Mouse (Mus musculus) intestine, embryonic 14.5 days (tissue): ENCODE data around the gene Tnk1. TPM values are rescaled to one million over a fixed set of nuclear protein-coding genes. Genes with fewer than 3 reads are reported as not detected.

Experiments
- ATAC-seq: fragments of 200-750 bp; cut with Nextera tagmentation; replicated peaks from 2 replicates; pipeline ENCODE4 v1.8.0; 2017; ENCODE audit warnings: low read depth, moderate number of reproducible peaks, moderate TSS enrichment, moderate library complexity; ENCODE audit not compliant: low FRiP score, low TSS enrichment
- DNase-seq: peaks from one replicate; pipeline ENCODE4 v3.0.0-alpha.2; 2018; ENCODE audit warnings: low spot score
- H3K27ac ChIP-seq: fragments of 300-500 bp; sonication (generic); 2 replicates; pipeline ENCODE4 v1.5.1; 2014; ENCODE audit warnings: low read depth, mild to moderate bottlenecking, control low read depth
- H3K27me3 ChIP-seq: fragments of 300-500 bp; sonication (generic); replicated peaks from 2 replicates; pipeline ENCODE4 v1.6.1; 2014; ENCODE audit warnings: low read length, control low read depth; ENCODE audit not compliant: control insufficient read depth, insufficient read depth
- H3K36me3 ChIP-seq: fragments of 300-500 bp; sonication (generic); 2 replicates; pipeline ENCODE4 v1.6.1; 2014; ENCODE audit warnings: low read length, control low read depth; ENCODE audit not compliant: control insufficient read depth, insufficient read depth
- H3K4me1 ChIP-seq: fragments of 300-500 bp; sonication (generic); replicated peaks from 2 replicates; pipeline ENCODE4 v1.6.1; 2014; ENCODE audit warnings: low read length, control low read depth, mixed read lengths; ENCODE audit not compliant: control insufficient read depth, insufficient read depth
- H3K4me2 ChIP-seq: fragments of 300-500 bp; sonication (generic); 2 replicates; pipeline ENCODE4 v1.6.1; 2014; ENCODE audit warnings: low read length
- H3K4me3 ChIP-seq: fragments of 300-500 bp; sonication (generic); 2 replicates; pipeline ENCODE4 v1.5.1; 2014; ENCODE audit warnings: low read depth, low read length, control low read depth, mixed read lengths
- H3K9ac ChIP-seq: fragments of 300-500 bp; sonication (generic); 2 replicates; pipeline ENCODE4 v1.6.1; 2014; ENCODE audit warnings: mild to moderate bottlenecking, low read length
- H3K9me3 ChIP-seq: fragments of 300-500 bp; sonication (generic); 2 replicates; pipeline ENCODE4 v1.6.1; 2016; ENCODE audit warnings: low read length, control low read depth; ENCODE audit not compliant: control insufficient read depth
- WGBS: fragments of 180-500 bp; shearing (Covaris S2); extraction: QIAGEN DNeasy Blood & Tissue Kit; methylation state at CpG from one replicate; pipeline ENCODE4 v1.1.7; 2014; 5-methylcytosine and 5-hydroxymethylcytosine counted together
- polyA plus RNA-seq: library from polyadenylated mRNA; unstranded; fragments of >200 nt; fragmentation: Nextera tagmentation; extraction: Ambion mirVana; gene quantifications from 2 replicates; pipeline ENCODE4 v1.2.1, GENCODE M21; 2014

The Tnk1 gene
- polyA plus RNA-seq = 10.3 and 12.2 TPM in 2 replicates

DNA sequence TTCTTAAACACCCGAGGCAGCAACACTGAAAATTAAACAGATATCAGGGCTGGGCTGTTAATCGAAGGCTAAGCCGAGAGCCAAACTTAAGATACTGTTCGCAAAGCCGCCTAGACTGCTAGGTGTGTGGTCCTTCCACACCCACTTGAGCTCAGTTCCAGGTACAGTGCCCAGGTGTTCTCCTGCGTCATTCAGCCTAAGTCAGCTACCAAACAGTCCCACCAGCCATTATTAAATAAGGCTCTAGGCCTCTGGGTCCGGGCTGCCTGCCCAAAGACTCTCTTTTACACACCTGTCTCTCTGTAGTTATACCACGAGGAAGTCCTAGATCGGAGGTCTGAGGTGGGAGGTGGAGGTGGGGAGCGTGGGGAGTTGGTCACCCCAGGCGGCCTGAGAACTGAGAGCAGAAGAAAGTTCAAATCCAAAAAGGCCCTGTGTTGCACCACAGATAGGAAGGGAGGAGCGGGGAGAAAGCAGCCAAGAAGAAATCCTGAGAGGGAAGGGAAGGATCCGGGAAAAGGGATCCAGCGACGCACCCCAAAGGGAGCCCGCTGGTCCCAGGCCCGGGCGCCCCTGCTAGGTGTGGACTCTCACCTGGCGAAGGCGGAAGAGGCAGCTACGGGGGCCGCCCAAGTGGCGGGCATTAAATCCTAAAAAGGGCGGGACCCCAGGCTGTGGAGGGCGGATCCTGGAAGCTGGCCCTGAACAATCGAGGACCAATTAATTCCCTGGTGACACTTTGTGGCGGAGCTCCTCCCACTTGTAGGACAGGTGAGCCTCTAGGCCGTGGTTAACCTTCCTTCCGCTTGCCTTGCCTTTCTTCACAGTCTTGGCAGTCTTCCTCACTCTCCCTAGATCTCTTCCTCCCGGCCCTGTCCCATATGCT lies at the start of gene Tnk1:
TSS of gene Tnk1 (minus strand) at position 618 of the 886 bp plus-strand sequence.
- peak; percentile 76 for ATAC-seq
- WGBS = 14% methylated on average over 30 of the region's 30 CpGs
- peaks cover 13% of the 10 kb centered on the region for H3K27me3 ChIP-seq
- H3K4me1 ChIP-seq = no peaks in the 10 kb centered on the region
- no peaks in the 10 kb centered on the region for H3K9me3 ChIP-seq
- H3K9ac ChIP-seq = peak within 1 kb of the TSS; percentile 27
- H3K4me3 ChIP-seq = peak within 1 kb of the TSS; percentile 20
- peak within 1 kb of the TSS; percentile 43 for H3K4me2 ChIP-seq
- DNase-seq = peak; percentile 75
- H3K36me3 ChIP-seq = no peaks in the 10 kb centered on the region
- H3K27ac ChIP-seq = peak within 1 kb of the TSS; percentile 9; the same call in 1 of the 2 replicates

DNA sequence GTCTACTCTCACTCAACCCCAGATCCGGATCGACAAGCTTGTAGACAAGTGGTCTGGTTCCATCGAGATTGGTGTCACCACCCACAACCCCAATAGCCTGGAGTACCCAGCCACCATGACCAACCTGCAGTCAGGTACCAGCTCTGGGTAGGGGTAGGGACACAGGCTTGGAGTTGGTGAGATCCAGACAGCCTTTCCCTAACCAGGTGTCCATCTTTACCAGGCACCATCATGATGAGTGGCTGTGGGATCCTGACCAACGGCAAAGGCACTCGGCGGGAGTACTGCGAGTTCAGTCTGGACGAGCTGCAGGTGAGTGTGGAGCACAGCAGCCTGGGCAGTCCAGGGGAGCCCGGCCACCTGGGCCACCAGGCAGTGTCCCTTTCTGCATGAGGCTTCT lies 45.8 kb upstream of the Tnk1 start:
- no peaks in the 10 kb centered on the region for H3K27me3 ChIP-seq
- H3K9me3 ChIP-seq = no peaks in the 10 kb centered on the region
- DNase-seq = no peak
- H3K4me2 ChIP-seq = no peak overlapping the region
- peaks cover 62% of the 10 kb centered on the region for H3K36me3 ChIP-seq
- H3K27ac ChIP-seq = no peak overlapping the region
- H3K4me3 ChIP-seq = no peak overlapping the region
- peaks cover 19% of the 10 kb centered on the region for H3K4me1 ChIP-seq
- no peak overlapping the region for H3K9ac ChIP-seq
- WGBS = 96% methylated on average over 9 of the region's 9 CpGs
- ATAC-seq = no peak

DNA sequence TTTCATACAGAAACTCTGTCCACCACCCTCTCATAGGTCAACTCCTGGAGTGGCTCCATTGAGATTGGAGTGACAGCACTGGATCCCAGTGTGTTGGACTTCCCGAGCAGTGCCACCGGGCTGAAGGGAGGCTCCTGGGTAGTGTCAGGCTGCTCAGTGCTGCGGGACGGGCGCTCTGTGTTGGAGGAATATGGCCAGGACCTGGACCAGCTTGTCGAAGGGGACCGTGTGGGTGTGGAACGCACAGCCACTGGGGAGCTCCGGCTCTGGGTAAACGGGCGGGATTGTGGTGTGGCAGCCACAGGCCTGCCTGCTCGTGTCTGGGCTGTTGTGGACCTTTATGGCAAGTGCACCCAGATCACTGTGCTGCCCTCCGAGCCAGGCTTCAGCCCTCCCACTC lies 44.4 kb upstream of the Tnk1 start:
- peaks cover 49% of the 10 kb centered on the region for H3K36me3 ChIP-seq
- DNase-seq (no peak), ATAC-seq (no peak)
- H3K9ac ChIP-seq = peak overlapping the region; percentile 92; the same call in 1 of the 2 replicates
- no peaks in the 10 kb centered on the region for H3K27me3 ChIP-seq
- peak overlapping the region; percentile 70 for H3K4me3 ChIP-seq
- 85% methylated on average over 13 of the region's 13 CpGs for WGBS
- peaks cover 23% of the 10 kb centered on the region for H3K4me1 ChIP-seq
- H3K9me3 ChIP-seq = no peaks in the 10 kb centered on the region
- H3K27ac ChIP-seq = no peak overlapping the region
- peak overlapping the region; percentile 76 for H3K4me2 ChIP-seq

DNA sequence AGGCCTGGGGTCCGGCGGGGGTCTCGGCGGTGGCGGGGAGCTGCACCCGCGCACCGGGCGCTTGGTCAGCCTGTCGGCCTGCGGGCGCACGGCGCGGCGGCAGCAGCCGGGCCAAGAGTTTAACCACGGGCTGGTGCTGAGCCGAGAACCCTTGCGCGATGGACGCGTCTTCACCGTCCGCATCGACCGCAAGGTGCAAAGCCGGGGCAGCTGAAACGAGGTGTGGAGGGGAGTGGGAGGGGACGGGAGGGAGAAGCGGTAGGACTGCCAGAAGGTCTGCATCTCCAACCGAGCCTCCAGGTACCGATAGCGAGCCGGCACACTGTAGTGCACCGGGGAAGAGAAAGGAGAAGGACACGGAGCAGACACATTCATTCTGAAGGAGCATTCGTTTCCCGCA lies 43.5 kb upstream of the Tnk1 start:
- Histone ChIP-seq H3K27me3 (no peaks in the 10 kb centered on the region), H3K36me3 (peaks cover 39% of the 10 kb centered on the region), H3K4me2 (peak overlapping the region; percentile 76), H3K27ac (peak overlapping the region; percentile 98), H3K9ac (peak overlapping the region; percentile 92), H3K9me3 (no peaks in the 10 kb centered on the region), H3K4me1 (peaks cover 23% of the 10 kb centered on the region), H3K4me3 (peak overlapping the region; percentile 70)
- ATAC-seq = peak; percentile 2; the same call in 1 of the 2 replicates
- WGBS = under 1% methylated on average over 39 of the region's 39 CpGs
- DNase-seq = no peak

DNA sequence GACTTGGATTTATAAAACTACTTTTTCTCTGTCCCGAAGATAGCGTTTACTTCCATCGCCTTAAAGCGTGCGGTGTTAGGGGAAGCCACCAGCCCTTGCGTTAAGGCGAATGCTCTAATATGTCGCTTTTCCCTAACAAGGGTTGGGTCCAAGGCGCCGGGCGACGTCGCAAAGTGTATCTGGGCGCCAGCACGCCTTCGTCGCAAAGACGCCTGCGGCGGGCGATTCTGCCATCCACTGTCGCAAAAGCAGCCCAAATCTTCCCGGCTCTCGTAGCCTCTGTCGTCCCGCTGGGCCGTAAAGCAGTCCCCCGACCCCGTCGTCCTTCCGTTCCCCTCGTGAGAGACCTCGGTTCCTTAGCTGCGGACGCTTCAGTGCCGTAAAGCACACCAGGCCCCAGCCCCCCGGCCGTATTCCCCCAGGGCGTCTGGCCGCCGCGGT lies 42.9 kb upstream of the Tnk1 start:
- H3K36me3 ChIP-seq = peaks cover 34% of the 10 kb centered on the region
- peaks cover 23% of the 10 kb centered on the region for H3K4me1 ChIP-seq
- H3K27me3 ChIP-seq = no peaks in the 10 kb centered on the region
- peak overlapping the region; percentile 76 for H3K4me2 ChIP-seq
- H3K27ac ChIP-seq = peak overlapping the region; percentile 98
- peak; percentile 85 for ATAC-seq
- peak overlapping the region; percentile 92 for H3K9ac ChIP-seq
- H3K4me3 ChIP-seq = peak overlapping the region; percentile 70
- under 1% methylated on average over 42 of the region's 42 CpGs for WGBS
- no peak for DNase-seq
- H3K9me3 ChIP-seq = no peaks in the 10 kb centered on the region

DNA sequence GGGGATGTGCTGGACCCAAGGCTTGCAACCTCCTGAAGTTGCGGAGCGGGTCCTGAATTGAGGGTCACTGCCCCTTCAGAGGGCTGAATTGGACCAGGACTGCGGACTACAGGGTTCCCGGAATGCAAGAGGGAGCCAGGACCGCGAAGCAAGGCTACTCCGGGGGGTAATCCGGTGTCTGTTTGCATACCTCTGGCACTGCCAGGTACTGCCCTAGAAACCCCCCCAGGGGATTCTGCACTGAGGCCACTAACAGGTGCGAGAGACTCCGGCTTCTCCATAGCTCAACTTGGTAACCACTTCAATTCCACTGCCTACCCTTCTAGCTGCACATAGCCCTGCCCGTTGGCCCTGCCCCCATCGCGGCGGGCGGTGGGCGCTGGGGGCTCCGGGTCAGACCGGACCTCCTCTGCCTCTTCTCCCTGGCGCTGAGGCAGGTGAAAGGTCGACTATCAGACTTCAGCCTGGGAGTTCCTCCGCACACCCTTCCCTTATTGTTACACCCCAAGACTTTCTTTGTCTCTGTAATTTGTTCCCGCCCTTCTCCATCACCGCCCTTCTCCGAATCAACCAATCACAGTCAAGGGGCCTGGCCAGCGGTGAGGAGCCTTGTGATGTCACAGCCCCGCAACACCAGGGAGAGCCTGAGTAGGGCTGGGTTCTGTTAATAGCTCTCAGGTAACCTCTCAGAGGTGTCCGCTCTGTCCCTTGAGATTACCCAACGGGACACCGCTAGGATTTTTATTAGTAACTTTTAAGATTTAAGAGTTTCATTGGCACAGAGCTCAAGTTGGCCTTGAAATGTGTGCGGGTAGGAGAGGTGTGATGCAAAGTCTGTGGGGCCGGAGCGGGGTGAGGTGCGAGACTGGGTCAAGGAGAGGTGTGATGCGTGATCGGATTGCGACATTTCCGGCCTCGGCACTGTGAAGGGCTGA lies 42.2 kb upstream of the Tnk1 start, which contains the start of the genes 2810408A11Rik and Neurl4:
TSS of gene 2810408A11Rik (minus strand) at position 517 of the 935 bp plus-strand sequence.
TSS of gene Neurl4 (plus strand) at position 602 of the 935 bp plus-strand sequence.
- Histone ChIP-seq H3K36me3 (peaks cover 27% of the 10 kb centered on the region), H3K27me3 (no peaks in the 10 kb centered on the region), H3K4me2 (peak within 1 kb of the TSS; percentile 76), H3K9ac (peak within 1 kb of the TSS; percentile 92), H3K4me3 (peak within 1 kb of the TSS; percentile 70), H3K27ac (peak within 1 kb of the TSS; percentile 98), H3K9me3 (no peaks in the 10 kb centered on the region), H3K4me1 (peaks cover 23% of the 10 kb centered on the region)
- peak; percentile 94 for DNase-seq
- WGBS = under 1% methylated on average over 38 of the region's 38 CpGs
- ATAC-seq = peak; percentile 92

DNA sequence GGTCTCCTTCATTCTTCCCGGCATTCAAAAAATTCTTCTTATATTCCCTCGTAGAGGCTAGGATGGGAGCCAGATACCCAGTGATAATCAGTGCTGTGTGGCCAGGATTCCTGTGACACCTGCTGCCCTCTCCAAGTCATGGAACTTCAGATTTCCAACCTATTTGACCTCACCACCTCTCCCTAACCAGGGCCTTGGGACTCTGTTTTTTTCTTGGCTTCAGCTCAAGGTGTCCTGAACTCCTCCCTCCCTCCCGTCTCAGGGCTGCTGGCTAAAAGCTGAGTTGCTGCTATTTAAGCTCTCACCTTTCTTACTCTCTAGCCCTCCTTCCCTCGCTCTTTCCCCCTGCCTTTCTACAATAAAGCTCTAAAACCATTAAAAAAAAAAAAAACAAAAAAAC lies 41.3 kb upstream of the Tnk1 start:
- peaks cover 18% of the 10 kb centered on the region for H3K36me3 ChIP-seq
- H3K27ac ChIP-seq = 0 out of 2 replicates have a peak overlapping the region, but pooled peaks have one; percentile 98
- no peaks in the 10 kb centered on the region for H3K9me3 ChIP-seq
- H3K4me3 ChIP-seq = peak overlapping the region; percentile 70
- ATAC-seq = no peak
- H3K9ac ChIP-seq = peak overlapping the region; percentile 92
- 19% methylated on average over 4 of the region's 4 CpGs for WGBS
- peaks cover 23% of the 10 kb centered on the region for H3K4me1 ChIP-seq
- no peak for DNase-seq
- no peaks in the 10 kb centered on the region for H3K27me3 ChIP-seq
- peak overlapping the region; percentile 76 for H3K4me2 ChIP-seq

DNA sequence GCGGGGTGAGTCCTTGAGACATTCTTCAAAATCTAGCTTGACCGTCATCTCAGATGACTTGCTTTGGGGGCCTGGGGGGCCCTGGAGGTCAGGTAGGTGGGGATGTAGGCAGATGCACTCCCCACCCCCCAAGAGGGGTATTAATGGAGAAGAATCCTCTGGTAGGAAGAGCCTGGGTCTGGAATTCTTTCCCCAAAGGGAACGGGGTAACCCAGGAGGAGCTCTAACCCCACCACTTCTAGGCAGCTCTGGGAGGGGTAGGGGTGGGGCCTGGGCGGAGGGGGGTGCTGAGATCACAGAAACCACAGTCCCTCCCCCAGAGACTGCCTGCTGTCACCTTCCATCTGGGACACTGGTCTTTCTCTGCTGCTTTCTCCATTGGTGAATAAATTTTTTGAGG lies 36.8 kb upstream of the Tnk1 start, which contains the start of gene Acap1:
TSS of gene Acap1 (minus strand) at position 249 of the 400 bp plus-strand sequence.
- no peak within 1 kb of the TSS for H3K9ac ChIP-seq
- ATAC-seq = no peak

More for the DNA sequence above, 36.8 kb upstream of the Tnk1 start, which contains the start of gene Acap1:
- H3K4me3 ChIP-seq = no peak within 1 kb of the TSS
- no peak within 1 kb of the TSS for H3K27ac ChIP-seq
- 74% methylated on average over 4 of the region's 4 CpGs for WGBS
- no peak within 1 kb of the TSS for H3K4me2 ChIP-seq
- no peaks in the 10 kb centered on the region for H3K36me3 ChIP-seq
- no peaks in the 10 kb centered on the region for H3K9me3 ChIP-seq
- no peaks in the 10 kb centered on the region for H3K27me3 ChIP-seq
- no peak for DNase-seq
- H3K4me1 ChIP-seq = peaks cover 11% of the 10 kb centered on the region
